Mouse (Mus musculus): ENCODE data around the gene Rims4.

The Rims4 gene

DNA sequence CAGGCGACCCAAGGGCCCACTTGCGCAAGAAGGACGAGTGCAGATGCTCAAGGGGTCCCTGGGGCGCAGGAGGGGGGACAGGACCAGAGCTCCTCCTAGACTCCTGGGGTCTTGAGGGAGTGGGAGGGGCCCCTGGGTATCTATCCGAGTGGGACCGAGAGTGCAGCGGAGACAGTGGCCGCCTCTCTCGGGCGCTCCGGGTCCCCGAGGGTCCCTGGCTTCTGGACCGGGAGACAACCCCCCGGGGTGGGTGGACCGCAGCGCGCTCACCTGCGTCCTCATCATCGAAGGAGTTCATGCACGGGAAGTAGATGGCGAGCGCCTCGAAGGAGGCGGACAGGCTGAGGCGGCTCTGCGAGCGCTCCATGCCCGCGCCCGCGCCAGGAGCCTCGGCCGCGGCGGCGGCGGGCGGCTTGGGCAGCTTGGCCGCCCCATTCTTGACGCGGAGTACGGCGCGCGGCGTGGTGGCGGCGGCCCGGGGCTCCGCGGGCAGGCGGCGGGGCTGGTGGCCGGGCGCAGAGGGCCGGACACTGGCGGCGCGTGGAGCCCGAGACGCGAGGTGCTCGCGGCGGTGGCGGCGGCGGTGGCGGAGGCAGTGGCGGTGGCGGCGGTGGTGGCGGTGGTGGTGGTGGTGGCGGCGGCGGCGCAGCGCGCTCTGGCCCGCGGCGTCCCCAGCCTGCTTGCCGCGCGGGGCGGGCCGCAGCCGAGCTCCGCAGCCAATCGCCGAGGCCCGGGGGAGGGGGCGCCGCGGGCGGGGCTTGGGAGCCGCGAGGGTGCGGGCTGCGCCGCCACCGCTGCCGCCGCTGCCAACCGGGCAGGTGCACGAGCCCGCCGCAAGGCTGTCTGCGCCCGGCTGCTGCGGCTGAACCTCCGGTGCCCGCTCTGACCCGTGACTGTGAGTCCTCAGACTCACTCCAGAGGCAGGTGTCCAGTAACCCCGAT lies at the start of gene Rims4:
Rims4 (minus strand) TSS at position 367 of the 942 bp plus-strand sequence.
- no peak for DNase-seq (ENCODE audit: low read depth, low spot score)

DNA sequence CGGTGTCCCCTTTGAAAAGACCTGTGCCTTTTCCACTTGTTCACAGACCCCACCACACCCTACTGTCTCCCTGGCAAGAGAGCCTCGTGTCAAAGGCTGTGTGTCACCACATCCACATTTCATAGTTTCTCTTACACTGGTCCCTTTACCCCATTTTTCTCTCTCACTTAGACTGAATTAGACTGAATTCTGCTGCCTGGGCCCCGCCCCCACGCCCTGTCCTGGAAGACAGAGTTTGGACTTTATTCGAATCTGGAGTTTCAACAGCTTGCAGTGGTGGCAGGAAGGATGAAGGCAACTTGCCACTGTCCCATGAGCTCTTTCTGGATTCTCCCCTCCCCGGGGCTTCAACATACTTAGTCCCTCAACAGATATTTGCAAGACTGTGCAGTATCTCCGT lies 47.2 kb upstream of the Rims4 start:
- no peak for DNase-seq (ENCODE audit: low read depth, low spot score)

DNA sequence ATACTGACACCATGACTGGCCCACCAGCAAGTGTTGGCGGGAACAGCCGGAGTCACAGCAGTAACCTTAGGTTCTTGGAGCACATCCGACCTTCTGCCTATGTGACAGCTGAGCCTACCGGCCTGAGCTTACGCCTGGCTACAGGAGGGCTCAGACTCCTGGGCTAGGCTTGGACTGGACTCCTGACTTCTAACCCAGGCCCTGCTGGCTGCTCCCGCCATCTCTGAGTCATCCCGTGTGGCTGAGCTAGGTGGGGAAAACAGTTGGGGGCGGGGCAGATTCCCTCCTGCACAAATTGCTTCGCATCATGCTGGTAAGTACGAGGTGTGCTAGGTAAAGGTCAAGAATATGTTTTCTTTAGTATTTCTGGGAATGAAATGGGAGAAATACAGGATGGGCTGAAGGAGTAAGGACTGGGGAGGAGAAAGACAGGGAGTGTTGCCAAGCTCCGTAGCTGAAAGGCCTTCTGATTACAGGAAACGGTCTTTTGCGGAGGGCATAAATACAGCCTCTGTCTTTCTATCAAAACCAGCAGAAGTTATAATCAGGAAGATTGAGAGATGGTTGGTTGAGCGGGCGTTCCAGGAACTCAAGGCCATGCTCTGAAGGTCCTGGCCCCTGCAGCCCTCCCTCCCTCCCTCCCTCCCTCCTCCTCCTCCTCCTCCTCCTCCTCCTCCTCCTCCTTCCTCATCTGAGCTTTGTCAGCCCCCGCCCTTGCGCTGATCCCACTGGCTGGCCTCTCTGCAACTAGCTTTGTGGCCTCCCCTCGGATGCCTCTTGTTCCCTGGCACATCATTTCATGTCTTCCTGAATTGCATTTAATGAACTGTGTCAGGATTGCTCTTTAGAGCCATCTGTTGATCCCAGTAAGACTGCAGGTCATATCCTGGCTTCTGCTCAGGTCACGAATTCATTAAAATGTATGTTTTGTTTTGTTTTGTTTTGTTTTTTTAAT lies 46.4 kb upstream of the Rims4 start:
- DNase-seq (ENCODE audit: low read depth, low spot score), result no peak

DNA sequence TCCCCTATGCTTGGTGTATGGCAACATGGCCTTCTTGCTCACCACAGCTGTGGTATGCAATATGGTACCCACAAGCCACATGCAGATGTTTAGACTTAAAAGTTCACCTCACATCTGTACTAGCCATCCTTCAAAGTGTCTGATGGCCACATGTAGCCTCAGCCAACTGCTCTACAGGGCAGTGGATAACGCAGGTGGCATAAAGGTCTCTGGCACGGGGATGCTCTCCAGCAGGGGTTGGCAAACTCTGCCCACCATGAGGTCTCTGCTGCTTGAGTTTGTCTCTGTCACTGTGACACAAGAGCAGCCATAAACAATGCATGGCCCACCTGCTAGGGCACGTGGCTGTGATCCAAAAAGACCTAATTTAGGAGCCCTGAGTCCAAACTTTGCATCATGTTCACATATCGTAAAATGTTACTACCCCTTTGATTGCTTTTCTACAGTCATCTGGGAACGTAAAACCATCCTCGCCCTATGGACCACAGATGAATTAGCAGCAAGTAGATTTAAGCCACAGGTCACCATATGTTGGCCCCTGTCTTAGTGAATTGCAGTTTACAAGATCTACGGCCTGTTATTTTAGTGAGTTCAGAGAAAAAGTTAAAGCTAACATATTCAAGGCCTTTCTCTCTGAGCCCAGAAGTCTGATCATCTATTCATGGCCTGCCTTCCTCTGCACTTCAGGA lies 35.3 kb upstream of the Rims4 start:
- DNase-seq (ENCODE audit: low read depth, low spot score), result peak; percentile 59

DNA sequence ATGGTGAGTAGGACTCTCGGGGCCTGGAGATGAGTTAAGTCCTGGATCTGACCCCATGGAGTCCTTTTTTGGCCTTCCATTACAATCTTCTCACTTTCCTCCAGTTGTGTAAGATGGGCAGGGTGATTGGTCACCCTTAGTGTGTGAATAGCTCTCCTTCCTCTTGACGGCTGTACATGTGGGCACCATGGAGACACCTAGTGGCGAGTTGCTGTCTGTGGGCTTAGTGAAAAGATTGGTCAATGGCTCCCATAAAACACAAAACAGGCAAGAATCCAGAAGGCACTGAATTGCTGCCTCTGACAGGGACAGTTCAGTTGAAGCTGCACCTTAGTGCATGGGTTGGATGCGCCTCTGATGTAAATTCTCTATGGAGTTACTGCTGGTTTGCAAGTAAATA lies 33.3 kb upstream of the Rims4 start:
- peak; percentile 52 for DNase-seq (ENCODE audit: low read depth, low spot score)

DNA sequence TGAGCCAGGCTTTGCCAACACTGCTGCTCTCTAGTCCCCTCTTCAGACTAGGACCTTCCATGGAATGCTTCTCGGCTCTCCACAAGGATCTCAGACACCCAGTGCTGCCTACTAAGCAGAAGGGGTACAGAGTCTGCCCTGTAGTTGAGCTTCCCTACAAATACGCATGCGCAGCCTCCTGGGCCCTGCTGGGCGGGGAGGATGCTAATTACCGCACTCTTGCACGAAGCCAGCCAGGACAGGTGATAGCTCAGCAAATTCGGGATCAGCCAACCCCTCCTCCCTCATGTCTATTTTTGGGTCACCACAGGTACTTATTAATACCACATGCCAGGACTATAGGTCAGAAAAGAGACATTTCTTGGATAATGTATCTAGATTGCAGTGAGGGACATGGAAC lies 29.5 kb upstream of the Rims4 start:
- DNase-seq (ENCODE audit: low read depth, low spot score), result no peak

DNA sequence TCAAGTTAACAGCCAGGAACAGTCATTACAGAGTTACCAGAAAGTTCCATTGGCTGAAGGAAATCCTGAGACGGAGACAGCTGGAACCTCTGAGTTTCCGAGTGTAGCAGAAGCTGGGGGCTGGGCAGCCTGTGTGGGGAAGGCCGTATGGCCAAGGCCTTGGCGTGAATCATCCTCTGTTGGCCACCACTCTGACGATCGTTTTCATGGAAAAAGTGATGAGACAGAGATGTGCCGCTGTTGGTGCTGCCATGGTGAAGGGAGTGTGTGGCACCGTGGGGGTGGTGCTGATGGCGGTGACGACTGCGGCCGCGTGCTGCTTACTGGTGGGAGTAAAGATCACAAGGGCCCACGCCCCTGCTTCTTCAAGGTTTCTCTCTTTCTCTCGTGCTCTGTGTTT lies 27.7 kb upstream of the Rims4 start:
- DNase-seq (ENCODE audit: low read depth, low spot score), result no peak

DNA sequence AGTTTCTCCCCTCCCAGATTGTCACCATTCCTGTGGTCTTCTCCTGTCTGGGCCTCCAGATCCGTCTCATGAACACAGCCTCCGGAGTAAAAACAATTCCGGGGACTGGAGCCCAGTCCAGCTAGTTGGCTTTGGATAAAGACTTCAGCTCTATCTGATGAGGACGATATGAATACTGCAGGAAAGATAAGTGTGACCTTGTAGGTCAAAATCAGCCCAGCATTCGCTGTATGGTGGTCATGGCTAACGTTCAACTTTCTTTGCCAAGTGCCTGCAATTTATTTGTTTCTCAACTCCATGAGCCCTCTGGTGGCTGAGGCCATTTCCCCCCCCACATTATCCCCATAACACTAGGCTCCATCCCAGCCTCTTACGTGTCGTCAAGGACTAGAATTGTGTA lies 26.0 kb upstream of the Rims4 start:
- no peak for DNase-seq (ENCODE audit: low read depth, low spot score)

DNA sequence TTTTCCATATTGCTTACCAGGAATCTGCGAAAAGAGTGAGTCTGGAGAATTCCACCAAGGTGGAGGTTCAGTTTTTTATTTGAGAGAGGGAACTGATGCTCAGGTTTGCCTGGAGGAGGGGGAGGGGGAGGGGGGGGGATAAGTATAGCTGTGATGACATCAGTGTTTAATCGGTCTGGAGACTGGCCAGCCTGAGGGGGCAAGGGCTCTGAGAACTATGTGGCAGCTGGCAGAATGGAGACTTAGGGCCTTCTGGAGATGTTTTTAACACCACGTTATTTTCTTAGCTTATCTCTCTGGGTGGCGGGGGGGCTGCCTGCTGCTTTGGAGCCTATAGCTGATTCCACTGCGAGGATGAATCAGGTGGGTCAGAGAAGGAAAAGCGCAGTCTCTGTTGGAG lies 24.6 kb upstream of the Rims4 start:
- no peak for DNase-seq (ENCODE audit: low read depth, low spot score)

DNA sequence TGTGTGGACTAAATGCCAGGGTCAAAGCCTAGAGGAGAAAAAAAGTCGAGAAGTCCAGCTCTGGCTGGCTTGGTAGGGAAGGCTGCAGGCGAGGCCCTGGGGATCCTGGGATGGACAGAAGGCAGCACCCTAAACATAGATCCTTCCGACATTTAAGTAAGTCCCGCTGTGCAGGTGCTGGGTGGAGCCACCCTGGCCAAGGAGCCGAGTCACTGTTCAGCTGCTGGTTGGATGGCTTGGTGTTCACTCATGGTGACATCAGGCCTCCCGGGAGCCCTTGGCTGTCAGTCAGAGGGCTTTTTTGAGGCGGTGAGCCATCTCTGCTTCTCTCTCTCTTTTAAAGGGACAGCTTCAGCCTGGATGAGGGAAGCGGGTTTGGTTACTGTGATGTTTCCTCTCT lies 21.0 kb upstream of the Rims4 start:
- DNase-seq (ENCODE audit: low read depth, low spot score), result no peak

DNA sequence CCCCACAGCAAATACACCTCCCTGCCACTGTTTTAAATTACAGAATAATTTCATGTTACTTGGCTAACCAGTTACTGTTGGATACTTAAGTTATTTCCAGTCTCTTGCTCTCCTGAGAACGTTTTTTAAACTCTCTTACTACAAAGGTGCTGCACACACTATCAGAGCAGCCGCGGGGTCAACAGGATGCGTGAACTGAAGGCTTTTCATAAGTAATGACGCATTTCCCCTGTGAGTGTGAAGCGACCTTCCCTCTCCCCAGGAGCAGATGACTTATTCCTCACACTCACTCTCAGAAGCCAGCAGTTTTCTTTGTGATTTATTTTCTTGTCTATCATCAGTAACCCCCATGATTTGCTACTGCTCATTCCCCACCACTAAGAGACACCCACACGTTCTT lies 13.7 kb upstream of the Rims4 start:
- no peak for DNase-seq (ENCODE audit: low read depth, low spot score)

DNA sequence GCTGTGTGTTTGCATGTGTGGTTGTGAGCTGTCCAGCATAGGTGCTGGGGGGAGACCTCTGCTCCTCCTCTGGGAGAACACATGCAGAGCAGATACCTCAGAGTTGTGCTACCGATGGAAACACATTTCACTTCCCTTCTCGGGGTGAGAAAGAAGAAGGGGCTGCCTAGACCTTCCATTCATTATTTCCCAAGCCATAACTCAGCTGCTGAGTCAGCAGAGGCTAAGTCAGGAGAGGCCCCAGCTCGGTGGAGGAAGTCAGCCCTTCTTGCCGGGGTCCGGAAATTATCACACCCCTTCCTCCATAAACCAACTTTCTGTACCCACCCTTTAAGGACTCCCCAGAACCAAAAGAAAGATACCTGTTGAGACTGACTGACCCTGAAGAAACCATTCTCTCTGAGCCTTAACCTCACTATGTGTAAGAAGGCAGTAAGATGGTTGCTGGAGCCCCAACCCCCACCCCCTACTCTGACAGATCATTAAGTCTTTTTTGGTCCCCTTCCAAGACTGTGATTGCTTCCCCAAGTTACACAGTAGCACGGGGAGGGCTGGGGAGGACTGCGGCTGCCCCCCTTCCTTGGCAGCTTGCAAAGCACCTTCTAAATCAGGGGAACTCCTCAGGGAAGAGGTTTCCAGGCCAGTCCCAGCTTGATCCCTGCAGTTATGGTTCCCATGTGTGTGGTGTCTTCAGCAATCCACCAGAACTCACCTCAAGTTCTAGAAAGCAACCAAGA lies 10.1 kb upstream of the Rims4 start:
- no peak for DNase-seq (ENCODE audit: low read depth, low spot score)

DNA sequence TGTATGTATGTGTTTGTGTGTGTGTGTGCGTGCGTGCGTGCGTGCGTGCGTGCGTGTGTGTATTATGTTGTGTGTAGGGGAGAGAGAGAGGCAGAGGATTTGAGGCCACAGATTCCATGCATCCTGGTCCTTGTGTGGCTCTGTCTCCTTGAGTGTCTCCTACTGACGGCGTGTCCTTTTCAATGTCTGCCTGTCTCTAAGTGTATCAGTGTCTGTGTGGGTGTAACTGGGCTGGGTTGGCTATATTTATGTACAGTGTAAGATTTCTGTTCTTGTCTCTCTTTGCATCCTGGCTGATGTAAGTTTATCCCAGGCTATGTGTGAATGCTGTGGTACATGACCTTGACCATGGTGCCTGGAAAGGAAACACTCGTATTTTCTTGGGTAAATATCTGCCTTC lies 6.6 kb upstream of the Rims4 start:
- no peak for DNase-seq (ENCODE audit: low read depth, low spot score)

DNA sequence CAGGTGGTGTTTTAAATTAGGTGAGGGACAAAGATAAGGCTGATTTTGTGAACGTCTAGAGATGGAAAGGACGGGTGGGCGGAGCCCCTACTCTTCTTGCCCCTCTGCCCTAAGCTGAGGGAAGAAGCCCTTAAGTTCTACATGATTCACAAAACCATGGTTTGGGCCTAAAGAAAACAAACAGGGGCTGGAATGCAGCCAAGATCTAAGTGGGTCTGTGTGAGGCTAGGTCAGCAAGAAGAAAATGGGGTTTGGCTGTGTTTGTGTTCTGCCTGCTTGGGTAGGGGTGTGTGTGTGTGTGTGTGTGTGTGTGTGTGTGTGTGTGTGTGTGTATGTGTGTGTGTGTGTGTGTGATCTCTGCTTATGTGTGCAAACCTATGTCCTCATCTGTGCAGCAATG lies 6.0 kb upstream of the Rims4 start:
- DNase-seq (ENCODE audit: low read depth, low spot score), result no peak

DNA sequence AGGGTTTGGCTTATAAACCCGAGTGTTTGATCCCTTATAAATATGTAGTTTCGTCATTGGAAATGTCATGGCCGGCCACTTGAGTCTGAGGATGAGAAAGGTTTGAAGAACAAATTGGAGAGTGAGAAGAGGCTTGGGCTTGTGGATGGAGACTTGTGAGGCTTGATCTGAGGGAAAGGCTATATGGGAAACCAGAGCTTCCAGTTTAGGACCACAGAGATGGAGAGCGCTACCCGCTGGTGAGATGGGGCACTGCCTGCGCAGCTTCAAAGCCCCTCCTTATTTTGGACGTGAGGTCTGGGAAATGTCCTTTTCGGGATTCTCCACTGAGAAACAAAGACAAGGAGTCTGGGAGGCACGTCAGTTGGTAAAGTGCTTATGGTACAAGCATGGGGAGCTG lies 4.6 kb upstream of the Rims4 start:
- no peak for DNase-seq (ENCODE audit: low read depth, low spot score)

DNA sequence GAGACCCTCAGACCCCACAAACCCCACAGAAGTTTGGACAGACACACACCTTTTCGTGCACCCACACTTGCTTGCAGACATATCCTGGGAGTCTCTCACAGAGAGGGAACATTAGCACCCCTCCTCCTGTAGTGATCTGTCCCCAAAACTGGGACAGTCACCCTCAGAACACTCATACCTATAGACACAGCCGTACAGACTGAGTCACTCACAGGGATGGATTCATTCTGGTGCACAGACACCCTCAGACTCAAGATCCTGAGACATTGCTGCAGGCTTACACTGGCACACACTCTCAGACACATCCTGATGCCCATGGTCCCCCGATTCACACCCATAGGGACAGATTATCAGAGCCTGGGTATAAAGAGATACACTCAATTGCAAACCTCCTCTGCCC lies 1.1 kb upstream of the Rims4 start:
- no peak for DNase-seq (ENCODE audit: low read depth, low spot score)

DNA sequence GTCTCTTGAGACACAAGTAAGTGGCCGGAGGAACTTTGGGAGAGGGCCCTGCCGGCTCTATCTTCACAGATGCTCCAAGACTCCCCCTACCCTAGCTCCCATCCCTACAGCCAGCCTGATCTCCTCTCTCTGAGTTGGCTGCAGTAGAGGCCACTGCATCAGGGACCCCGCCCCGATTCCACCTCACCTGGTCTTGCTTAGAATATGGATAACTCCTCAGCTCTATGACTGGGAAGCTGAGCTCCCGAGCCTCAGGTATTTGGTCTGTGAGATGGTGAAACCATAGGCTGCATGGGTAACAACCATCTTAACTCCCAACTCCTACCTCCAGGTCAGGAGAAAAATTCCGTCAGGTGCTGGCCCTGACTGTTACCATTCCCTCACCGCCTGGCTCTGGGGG lies 1.8 kb downstream of the Rims4 start:
- DNase-seq (ENCODE audit: low read depth, low spot score), result no peak

DNA sequence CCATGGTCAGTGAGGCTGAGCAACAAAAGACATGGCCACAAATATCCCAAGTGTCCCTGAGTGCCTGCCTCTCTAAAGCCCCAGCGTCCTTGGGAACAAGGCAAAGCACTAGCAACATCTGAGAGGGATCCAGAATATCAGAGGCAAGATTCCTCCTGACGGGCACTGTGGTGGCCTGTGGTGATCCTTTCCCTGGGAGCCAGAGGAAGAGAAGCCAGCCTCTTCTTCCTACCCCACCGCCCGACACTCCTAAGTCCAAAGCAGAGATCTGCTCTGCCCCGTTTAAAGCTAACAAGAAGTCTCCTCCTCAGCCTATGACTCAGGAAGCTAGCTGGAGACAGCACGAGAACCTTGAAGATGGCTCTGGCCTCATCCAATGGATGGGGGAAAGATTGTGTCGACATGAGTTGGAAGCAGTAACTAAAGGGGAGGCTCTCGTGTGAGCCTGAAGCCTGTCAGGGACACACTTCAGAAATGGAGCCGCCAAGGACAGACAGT lies 3.1 kb downstream of the Rims4 start:
- DNase-seq (ENCODE audit: low read depth, low spot score), result no peak

DNA sequence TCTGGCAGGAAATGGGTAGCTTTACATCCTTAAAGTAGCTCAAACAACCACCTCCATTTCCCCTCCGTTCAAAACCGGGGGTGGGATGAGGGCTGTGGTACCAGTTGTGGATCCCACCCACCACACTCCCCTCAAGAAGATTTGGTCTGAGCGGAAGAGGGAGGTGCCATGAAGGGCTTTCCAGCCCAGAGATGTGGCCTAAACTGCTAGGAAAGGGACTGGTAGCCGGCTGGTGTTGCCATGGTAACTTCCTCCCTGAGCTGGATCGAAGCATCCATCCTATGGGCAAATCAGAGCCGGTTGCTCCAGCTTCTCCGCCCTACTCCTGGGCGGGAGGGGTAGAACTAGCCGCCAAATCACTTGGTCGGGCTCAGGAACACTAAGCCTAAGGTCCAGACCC lies 4.4 kb downstream of the Rims4 start:
- peak; percentile 25 for DNase-seq (ENCODE audit: low read depth, low spot score)

DNA sequence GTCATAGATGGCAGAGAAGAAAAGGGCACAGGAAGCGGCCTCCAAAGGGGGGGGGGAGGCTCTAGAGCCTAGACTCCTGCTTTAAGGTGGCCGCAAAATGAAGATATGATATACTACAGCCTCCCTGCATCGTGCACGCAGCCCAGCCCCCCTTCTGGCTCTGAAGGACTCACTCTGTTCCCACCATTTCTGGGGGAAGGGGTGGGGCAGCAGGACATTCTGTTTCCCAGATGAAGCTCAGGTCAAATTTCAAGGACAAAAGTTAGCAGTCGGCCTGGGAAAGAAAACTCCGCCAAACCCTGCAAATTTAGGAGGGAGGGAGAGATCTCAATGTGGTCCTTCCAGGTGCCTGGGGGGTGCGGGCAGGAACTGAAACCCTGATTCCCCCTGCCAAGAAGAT lies 4.8 kb downstream of the Rims4 start:
- DNase-seq (ENCODE audit: low read depth, low spot score), result peak; percentile 11

DNA sequence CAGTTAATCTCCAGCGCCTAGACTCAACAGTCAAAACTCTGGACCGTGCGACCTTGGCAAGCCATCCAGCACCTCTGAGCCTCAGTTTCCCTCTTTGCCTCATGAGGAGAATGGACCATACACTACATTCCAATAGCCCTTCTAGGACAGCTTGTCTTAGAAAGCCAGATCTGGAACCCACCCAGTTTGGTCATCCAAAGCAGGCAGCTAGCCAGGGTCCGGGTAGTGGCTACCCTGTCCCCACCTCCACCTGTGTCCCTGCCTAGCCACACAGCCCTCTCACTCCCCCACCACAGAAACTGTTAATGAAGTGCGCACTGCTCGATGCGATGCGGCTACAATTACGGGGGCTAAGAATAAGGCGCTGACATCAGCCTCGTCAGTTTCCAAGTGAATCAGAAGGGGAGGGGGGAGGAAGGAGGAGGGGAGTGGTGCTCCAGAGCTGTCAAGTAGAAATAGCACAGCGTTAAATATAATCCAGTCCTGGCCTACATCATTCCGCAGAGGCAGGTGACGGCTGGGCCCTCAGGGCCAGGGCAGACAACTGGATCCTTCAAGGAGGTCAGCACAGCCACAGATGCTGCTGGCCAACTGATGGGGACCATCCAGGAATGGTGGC lies 6.5 kb downstream of the Rims4 start:
- no peak for DNase-seq (ENCODE audit: low read depth, low spot score)

Measured in forelimb bud, embryonic 11.5 days (tissue).